Mouse (Mus musculus) liver, embryonic 13.5 days (tissue): Measurements from ENCODE around the gene Uaca. TPM values are rescaled to one million over a fixed set of nuclear protein-coding genes. Genes with fewer than 3 reads are reported as not detected.
"Not testable (repeated sequence)": the region's sequence is repeated elsewhere in the genome, so short reads cannot be mapped to it uniquely, and the experiment has no call there.

Experiments used
- ATAC-seq: fragments of 200-750 bp; cut with Nextera tagmentation; 2 replicates; pipeline ENCODE4 v1.8.0; 2017; ENCODE audit warnings: low read depth, mild to moderate bottlenecking, moderate number of reproducible peaks, moderate library complexity
- DNase-seq: peaks from one replicate; pipeline ENCODE4 v3.0.0; 2022
- H3K27ac ChIP-seq: fragments of 300-500 bp; sonication (generic); 2 replicates; pipeline ENCODE4 v1.5.1; 2015; ENCODE audit warnings: moderate library complexity, mild to moderate bottlenecking, inconsistent platforms
- H3K27me3 ChIP-seq: fragments of 300-500 bp; sonication (generic); 2 replicates; pipeline ENCODE4 v1.6.1; 2015; ENCODE audit warnings: mild to moderate bottlenecking, inconsistent platforms
- H3K36me3 ChIP-seq: fragments of 300-500 bp; sonication (generic); 2 replicates; pipeline ENCODE4 v1.6.1; 2015; ENCODE audit warnings: mild to moderate bottlenecking, inconsistent platforms
- H3K4me1 ChIP-seq: fragments of 300-500 bp; sonication (generic); replicated peaks from 2 replicates; pipeline ENCODE4 v1.6.1; 2015; ENCODE audit warnings: inconsistent platforms
- H3K4me2 ChIP-seq: fragments of 300-500 bp; sonication (generic); 2 replicates; pipeline ENCODE4 v1.6.1; 2015; ENCODE audit warnings: inconsistent platforms, mild to moderate bottlenecking, moderate library complexity
- H3K4me3 ChIP-seq: fragments of 300-500 bp; sonication (generic); replicated peaks from 2 replicates; pipeline ENCODE4 v1.5.1; 2015; ENCODE audit warnings: mild to moderate bottlenecking, inconsistent platforms
- H3K9ac ChIP-seq: fragments of 300-500 bp; sonication (generic); 2 replicates; pipeline ENCODE4 v1.6.1; 2015; ENCODE audit warnings: mild to moderate bottlenecking, inconsistent platforms
- H3K9me3 ChIP-seq: fragments of 300-500 bp; sonication (generic); replicated peaks from 2 replicates; pipeline ENCODE4 v1.6.1; 2016; ENCODE audit warnings: inconsistent platforms
- WGBS: fragments of 180-500 bp; shearing (Covaris S2); methylation state at CpG from one replicate; pipeline ENCODE4 v1.1.7; 2015; ENCODE audit not compliant: insufficient replicate concordance; 5-methylcytosine and 5-hydroxymethylcytosine counted together
- polyA plus RNA-seq: library from polyadenylated mRNA; unstranded; fragments of >200 nt; fragmentation: Nextera tagmentation; extraction: Ambion mirVana; gene quantifications from 2 replicates; pipeline ENCODE4 v1.2.1, GENCODE M21; 2015

The Uaca gene
- polyA plus RNA-seq, 1 experiment from 2014 or later: 2.7 TPM

GRCm38 (mm10) chr9:60817585-60817984, 23.2 kb downstream of the Uaca start:
- H3K27me3 ChIP-seq: no peaks in the 10 kb centered on the region
- no peak overlapping the region for H3K4me3 ChIP-seq
- no peak overlapping the region for H3K4me2 ChIP-seq
- no peak overlapping the region for H3K27ac ChIP-seq
- 78% methylated on average over 5 of the region's 5 CpGs for WGBS
- no peak for DNase-seq
- H3K4me1 ChIP-seq: peaks cover 24% of the 10 kb centered on the region
- H3K9ac ChIP-seq: no peak overlapping the region
- H3K36me3 ChIP-seq: no peaks in the 10 kb centered on the region
- ATAC-seq: no peak
- H3K9me3 ChIP-seq: no peaks in the 10 kb centered on the region

DNA sequence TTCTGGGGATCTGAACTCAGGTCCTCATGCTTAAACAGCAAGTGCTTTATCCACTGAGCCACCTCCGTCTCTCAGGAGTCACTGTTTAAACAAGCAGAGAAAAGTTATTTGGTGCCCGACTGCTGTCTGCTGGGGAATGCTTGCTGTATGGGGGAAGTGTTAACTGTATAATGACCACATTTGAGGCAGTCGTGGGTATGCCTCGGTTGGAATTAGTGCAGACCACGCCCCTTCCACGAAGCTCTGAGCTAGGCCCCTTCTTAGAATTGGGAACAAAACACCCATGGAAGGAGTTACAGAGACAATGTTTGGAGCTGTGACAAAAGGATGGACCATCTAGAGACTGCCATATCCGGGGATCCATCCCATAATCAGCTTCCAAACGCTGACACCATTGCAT, 24.2 kb downstream of the Uaca start:
- H3K4me2 ChIP-seq, H3K9ac ChIP-seq, ATAC-seq, H3K27me3 ChIP-seq, H3K4me3 ChIP-seq, H3K27ac ChIP-seq, H3K36me3 ChIP-seq, H3K9me3 ChIP-seq: not testable (repeated sequence)
- DNase-seq: peak; percentile 3
- H3K4me1 ChIP-seq: peaks cover 14% of the 10 kb centered on the region
- WGBS: 35% methylated on average over 8 of the region's 8 CpGs

DNA sequence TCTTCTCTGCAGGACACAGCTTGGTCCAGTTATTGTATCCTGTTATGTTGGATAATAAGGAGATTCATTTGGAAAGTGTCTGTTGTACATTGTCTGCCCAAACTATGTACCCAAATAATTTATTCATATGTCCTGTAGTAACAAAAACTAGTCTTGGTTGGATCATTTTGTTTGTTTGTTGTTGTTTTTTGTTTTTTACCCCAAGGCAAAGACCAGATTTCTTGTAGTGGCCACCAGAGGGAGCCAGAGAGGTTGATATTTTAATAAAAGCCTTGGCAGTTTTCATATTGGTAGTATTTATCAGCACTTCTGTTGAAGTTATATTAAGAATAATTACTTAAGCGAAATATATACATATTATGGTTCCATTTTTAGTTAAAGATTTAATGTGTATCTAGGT, 25.0 kb downstream of the Uaca start:
- H3K36me3 ChIP-seq: no peaks in the 10 kb centered on the region
- no peak overlapping the region for H3K27ac ChIP-seq
- no peak overlapping the region for H3K9ac ChIP-seq
- H3K4me3 ChIP-seq: no peak overlapping the region
- H3K4me2 ChIP-seq: no peak overlapping the region
- DNase-seq (no peak), ATAC-seq (no peak)
- no peaks in the 10 kb centered on the region for H3K27me3 ChIP-seq
- H3K9me3 ChIP-seq: no peaks in the 10 kb centered on the region
- peaks cover 7% of the 10 kb centered on the region for H3K4me1 ChIP-seq
- 4% methylated on average over 1 of the region's 1 CpGs for WGBS

- H3K27me3 ChIP-seq: no peaks in the 10 kb centered on the region
- H3K4me2 ChIP-seq: no peak overlapping the region
- H3K9me3 ChIP-seq: no peaks in the 10 kb centered on the region
- no peak overlapping the region for H3K9ac ChIP-seq
- WGBS: 71% methylated on average over 4 of the region's 4 CpGs
- ATAC-seq (no peak), DNase-seq (no peak)
- peaks cover 7% of the 10 kb centered on the region for H3K4me1 ChIP-seq
- no peak overlapping the region for H3K4me3 ChIP-seq
- no peak overlapping the region for H3K27ac ChIP-seq
- no peaks in the 10 kb centered on the region for H3K36me3 ChIP-seq
Observed at GRCm38 (mm10) chr9:60821501-60821900, 27.2 kb downstream of the Uaca start.

DNA sequence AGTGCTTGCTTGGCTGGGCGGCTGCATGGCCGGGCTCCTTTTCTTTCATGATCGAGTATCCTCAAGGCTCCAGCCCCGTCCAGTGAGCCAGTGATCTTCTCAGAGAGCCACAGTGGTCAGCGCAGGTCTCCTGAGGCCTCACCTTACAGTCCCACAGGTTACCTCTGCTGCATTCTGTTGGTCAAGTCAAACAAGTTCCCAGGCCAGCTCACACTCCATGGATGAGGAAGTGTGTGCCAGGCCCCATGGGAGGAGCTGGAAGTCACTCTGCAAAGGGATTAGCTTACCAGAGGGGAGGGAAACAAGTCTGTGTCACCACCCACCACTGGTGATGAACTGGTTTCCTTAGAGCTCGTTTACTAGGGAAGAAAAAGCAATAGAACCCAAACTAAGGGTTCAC, 28.3 kb downstream of the Uaca start:
- Histone ChIP-seq H3K4me3 (no peak overlapping the region), H3K9ac (no peak overlapping the region), H3K27me3 (no peaks in the 10 kb centered on the region), H3K4me2 (no peak overlapping the region), H3K9me3 (no peaks in the 10 kb centered on the region), H3K27ac (no peak overlapping the region), H3K4me1 (peaks cover 7% of the 10 kb centered on the region), H3K36me3 (no peaks in the 10 kb centered on the region)
- DNase-seq: no peak
- WGBS: 72% methylated on average over 6 of the region's 6 CpGs
- ATAC-seq: no peak

GRCm38 (mm10) chr9:60825506-60825905, 31.2 kb downstream of the Uaca start:
- ATAC-seq (no peak), DNase-seq (no peak)
- Histone ChIP-seq H3K9ac (no peak overlapping the region), H3K4me2 (no peak overlapping the region), H3K4me1 (no peaks in the 10 kb centered on the region), H3K9me3 (no peaks in the 10 kb centered on the region), H3K4me3 (no peak overlapping the region), H3K36me3 (no peaks in the 10 kb centered on the region), H3K27me3 (no peaks in the 10 kb centered on the region), H3K27ac (no peak overlapping the region)
- 84% methylated on average over 7 of the region's 7 CpGs for WGBS

GRCm38 (mm10) chr9:60826759-60827158, 32.4 kb downstream of the Uaca start:
- Histone ChIP-seq H3K9ac (no peak overlapping the region), H3K27ac (no peak overlapping the region), H3K27me3 (no peaks in the 10 kb centered on the region), H3K4me2 (no peak overlapping the region), H3K4me1 (no peaks in the 10 kb centered on the region), H3K4me3 (no peak overlapping the region), H3K36me3 (no peaks in the 10 kb centered on the region), H3K9me3 (no peaks in the 10 kb centered on the region)
- ATAC-seq (no peak), DNase-seq (no peak)
- 80% methylated on average over 7 of the region's 7 CpGs for WGBS

- ATAC-seq (no peak), DNase-seq (no peak)
- no peaks in the 10 kb centered on the region for H3K36me3 ChIP-seq
- no peak overlapping the region for H3K4me2 ChIP-seq
- H3K27ac ChIP-seq: no peak overlapping the region
- no peaks in the 10 kb centered on the region for H3K9me3 ChIP-seq
- no peak overlapping the region for H3K4me3 ChIP-seq
- no peaks in the 10 kb centered on the region for H3K27me3 ChIP-seq
- WGBS: 47% methylated on average over 2 of the region's 2 CpGs
- H3K4me1 ChIP-seq: no peaks in the 10 kb centered on the region
- H3K9ac ChIP-seq: no peak overlapping the region
Observed at GRCm38 (mm10) chr9:60828196-60828595, 33.9 kb downstream of the Uaca start.

DNA sequence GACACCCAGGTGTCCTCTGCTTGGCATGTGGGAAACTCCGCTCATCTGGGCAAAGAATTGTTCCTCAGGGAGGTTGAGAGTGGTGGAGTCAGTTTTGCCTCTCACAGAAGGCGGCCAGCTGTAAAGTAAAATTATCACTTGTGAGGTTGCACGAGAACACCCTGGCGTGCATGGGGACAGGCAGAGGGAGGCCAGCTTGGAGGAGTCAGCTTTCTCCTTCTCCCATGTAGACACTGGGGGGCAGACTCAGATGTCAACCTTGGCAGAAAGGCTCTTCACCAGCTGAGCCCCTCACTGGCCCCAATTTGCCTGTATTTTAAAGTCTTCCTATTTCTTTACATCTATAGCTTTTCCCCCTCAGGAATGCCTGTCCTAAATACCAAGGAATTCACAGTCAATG, 35.3 kb downstream of the Uaca start:
- Histone ChIP-seq H3K36me3 (no peaks in the 10 kb centered on the region), H3K27me3 (no peaks in the 10 kb centered on the region), H3K4me3 (no peak overlapping the region), H3K9me3 (no peaks in the 10 kb centered on the region), H3K4me2 (no peak overlapping the region), H3K4me1 (no peaks in the 10 kb centered on the region), H3K9ac (no peak overlapping the region), H3K27ac (no peak overlapping the region)
- DNase-seq (no peak), ATAC-seq (no peak)
- WGBS: 70% methylated on average over 4 of the region's 4 CpGs

DNA sequence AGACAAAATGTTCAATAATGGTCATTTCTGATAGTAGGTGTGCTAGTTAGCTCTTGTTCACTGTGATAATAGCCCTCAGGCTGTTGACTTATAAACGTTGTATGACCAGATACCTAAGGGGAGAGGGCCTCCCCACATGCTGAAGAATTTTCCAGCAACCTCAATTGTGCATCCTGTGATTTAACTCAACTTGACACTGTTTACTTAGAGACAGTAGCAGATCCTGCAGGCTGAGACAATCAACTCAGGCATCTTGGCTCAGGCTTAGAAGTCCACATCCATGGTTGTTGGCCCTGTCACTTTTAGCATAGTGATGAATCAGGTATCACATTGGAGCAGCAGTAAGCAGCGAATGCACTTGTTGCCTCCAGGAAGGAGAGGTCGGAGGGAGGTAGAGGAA, 35.7 kb downstream of the Uaca start:
- Histone ChIP-seq H3K4me2 (no peak overlapping the region), H3K36me3 (no peaks in the 10 kb centered on the region), H3K4me3 (no peak overlapping the region), H3K27ac (no peak overlapping the region), H3K4me1 (no peaks in the 10 kb centered on the region), H3K9ac (no peak overlapping the region), H3K27me3 (no peaks in the 10 kb centered on the region), H3K9me3 (no peaks in the 10 kb centered on the region)
- DNase-seq: no peak
- no peak for ATAC-seq
- 45% methylated on average over 3 of the region's 3 CpGs for WGBS

- WGBS: 77% methylated on average over 8 of the region's 8 CpGs
Observed at GRCm38 (mm10) chr9:60832233-60832632, 37.9 kb downstream of the Uaca start.

GRCm38 (mm10) chr9:60836151-60836550, 41.8 kb downstream of the Uaca start:
- Histone ChIP-seq H3K27me3 (no peaks in the 10 kb centered on the region), H3K9me3 (no peaks in the 10 kb centered on the region), H3K4me3 (no peak overlapping the region), H3K4me2 (no peak overlapping the region), H3K9ac (no peak overlapping the region), H3K27ac (no peak overlapping the region), H3K4me1 (no peaks in the 10 kb centered on the region), H3K36me3 (no peaks in the 10 kb centered on the region)
- DNase-seq (no peak), ATAC-seq (no peak)
- 55% methylated on average over 5 of the region's 5 CpGs for WGBS

More at GRCm38 (mm10) chr9:60832233-60832632, 37.9 kb downstream of the Uaca start:
- Histone ChIP-seq H3K4me2 (no peak overlapping the region), H3K9ac (no peak overlapping the region), H3K27me3 (no peaks in the 10 kb centered on the region), H3K4me3 (no peak overlapping the region), H3K27ac (no peak overlapping the region), H3K36me3 (no peaks in the 10 kb centered on the region), H3K9me3 (no peaks in the 10 kb centered on the region), H3K4me1 (no peaks in the 10 kb centered on the region)
- ATAC-seq (no peak), DNase-seq (no peak)

- DNase-seq (no peak), ATAC-seq (no peak)
- no peak overlapping the region for H3K9ac ChIP-seq
- no peaks in the 10 kb centered on the region for H3K27me3 ChIP-seq
- no peak overlapping the region for H3K4me3 ChIP-seq
- H3K9me3 ChIP-seq: no peaks in the 10 kb centered on the region
- H3K4me1 ChIP-seq: no peaks in the 10 kb centered on the region
- H3K36me3 ChIP-seq: no peaks in the 10 kb centered on the region
- H3K4me2 ChIP-seq: no peak overlapping the region
- WGBS: 61% methylated on average over 4 of the region's 4 CpGs
- H3K27ac ChIP-seq: no peak overlapping the region
Observed at GRCm38 (mm10) chr9:60837078-60837448, 42.7 kb downstream of the Uaca start.
